Mouse (Mus musculus) frontal cortex, postnatal 25 days (tissue): ENCODE measurements around the gene Ddx10.

ENCODE experiments used
- DNase-seq, 2 experiments: peaks; one replicate each; pipeline ENCODE4 v3.0.0; 2022; ENCODE audit warnings: low spot score in 2 of 2

Gene Ddx10

GRCm38 (mm10) chr9:53247953-53248397 is at the start of gene Ddx10:
Gene Ddx10 (minus strand): TSS chr9:53248053.
- DNase-seq = peak; percentile 97 to 98

- no peak for DNase-seq
Observed at GRCm38 (mm10) chr9:53292833-53293232, 45.0 kb upstream of the Ddx10 start.

GRCm38 (mm10) chr9:53290006-53290405 is 42.2 kb upstream of the Ddx10 start:
- no peak for DNase-seq

GRCm38 (mm10) chr9:53286793-53287192 is 38.9 kb upstream of the Ddx10 start:
- DNase-seq = no peak

- no peak for DNase-seq
Observed at GRCm38 (mm10) chr9:53278997-53279396, 31.1 kb upstream of the Ddx10 start.

GRCm38 (mm10) chr9:53276381-53276780 is 28.5 kb upstream of the Ddx10 start:
- DNase-seq = no peak

GRCm38 (mm10) chr9:53272714-53273113 is 24.9 kb upstream of the Ddx10 start:
- DNase-seq = no peak

- no peak for DNase-seq
Observed at GRCm38 (mm10) chr9:53272207-53272606, 24.4 kb upstream of the Ddx10 start.

GRCm38 (mm10) chr9:53271281-53272022 is 23.6 kb upstream of the Ddx10 start:
- no peak for DNase-seq

GRCm38 (mm10) chr9:53269466-53269755 is 21.6 kb upstream of the Ddx10 start:
- DNase-seq = no peak

GRCm38 (mm10) chr9:53268731-53269465 is 21.0 kb upstream of the Ddx10 start:
- no peak for DNase-seq

- no peak for DNase-seq
Observed at GRCm38 (mm10) chr9:53268036-53268435, 20.2 kb upstream of the Ddx10 start.

- no peak for DNase-seq
Observed at GRCm38 (mm10) chr9:53265589-53265988, 17.7 kb upstream of the Ddx10 start.

- no peak for DNase-seq
Observed at GRCm38 (mm10) chr9:53264387-53264786, 16.5 kb upstream of the Ddx10 start.

- no peak for DNase-seq
Observed at GRCm38 (mm10) chr9:53258199-53258598, 10.3 kb upstream of the Ddx10 start.

GRCm38 (mm10) chr9:53257772-53258171 is 9.9 kb upstream of the Ddx10 start:
- DNase-seq = no peak

GRCm38 (mm10) chr9:53256690-53257305 is 8.9 kb upstream of the Ddx10 start:
- DNase-seq = no peak

- peak; percentile 67 to 70 for DNase-seq
Observed at GRCm38 (mm10) chr9:53254368-53254767, 6.5 kb upstream of the Ddx10 start.

- no peak for DNase-seq
Observed at GRCm38 (mm10) chr9:53247516-53247915, 337 bp downstream of the Ddx10 start.

GRCm38 (mm10) chr9:53218181-53218580 is 29.7 kb downstream of the Ddx10 start:
- DNase-seq = no peak

- no peak for DNase-seq
Observed at GRCm38 (mm10) chr9:53208283-53208682, 39.6 kb downstream of the Ddx10 start.

GRCm38 (mm10) chr9:53174590-53174989 is 73.3 kb downstream of the Ddx10 start:
- no peak for DNase-seq

- no peak for DNase-seq
Observed at GRCm38 (mm10) chr9:53173258-53173657, 74.6 kb downstream of the Ddx10 start.
